ENCODE assay signal across 11 mouse cellular contexts in the genomic region with DNA sequence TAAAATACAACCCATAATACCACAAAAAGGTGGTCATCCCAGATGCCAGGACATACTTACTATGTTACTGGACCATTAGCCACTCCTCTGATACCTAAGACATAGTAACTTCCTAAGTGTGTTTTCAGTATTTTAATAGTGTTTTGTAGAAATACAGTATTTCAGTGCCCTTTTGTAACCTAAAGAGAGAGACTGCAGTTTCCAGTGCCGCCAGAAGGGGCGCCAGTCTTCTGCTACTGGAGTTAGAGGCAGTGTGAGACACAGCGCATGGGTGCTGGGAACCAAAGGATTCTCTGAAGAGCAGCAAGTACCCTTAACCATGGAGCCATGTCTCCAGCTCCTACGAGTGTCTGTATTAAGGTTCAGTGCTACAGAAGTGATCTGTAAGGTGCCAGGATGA. TPM values are rescaled to one million over a fixed set of nuclear protein-coding genes. Genes with fewer than 3 reads are reported as not detected.
DNase-seq lines count a peak whose midpoint lies in the region; ATAC-seq and TF ChIP-seq lines count a peak whose summit lies in the region.
"Had no signal": no experiment of that assay in that cellular context is flagged by ENCODE, and none has a peak within 500 bp of the region (broad histone marks: within the 10 kb centered on the region; RNA-seq: fewer than 3 reads in every experiment).

No protein-coding gene starts in this region.

- H3K4me2 ChIP-seq in lung, embryonic 15.5 days = no peak overlapping the region
- H3K4me2 ChIP-seq: neural tube, embryonic 12.5 days had no signal

- no peaks in the 10 kb centered on the region for H3K27me3 ChIP-seq in lung, embryonic 15.5 days
- H3K27me3 ChIP-seq: neural tube, embryonic 12.5 days had no signal

- no peak overlapping the region for H3K9ac ChIP-seq in lung, embryonic 15.5 days
- H3K9ac ChIP-seq: neural tube, embryonic 12.5 days had no signal

- WGBS in lung, embryonic 15.5 days = 64% methylated on average over 4 of the region's 4 CpGs

- intact Hi-C loops in gastrocnemius, adult 2 months (cut with DNase I) = loop anchor here (5.0 kb wide), 4 partner anchors 112 to 432 kb away; no protein-coding TSS in a partner anchor

- peak; percentile 44 for TF ChIP-seq CTCF in gastrocnemius, adult 2 months (IDR thresholded peaks at IDR 0.05)

- DNase-seq in gastrocnemius, adult 2 months = no peak
- no peak for DNase-seq in gastrocnemius, postnatal 10 days
- DNase-seq in lung, postnatal 14 days = no peak
- DNase-seq in R1 (ENCODE audit: low read depth, low spot score) = peak; percentile 79
- peak; percentile 30 for DNase-seq in naive thymus-derived CD4-positive, alpha-beta T cell, adult 2 months (ENCODE audit: low read depth)
- no peak for DNase-seq in neural tube, embryonic 10.5 days (ENCODE audit: extremely low spot score, low spot score)
- no peak for DNase-seq in heart, adult 18-20 months
- DNase-seq: heart, postnatal 36 days; spleen, adult 18-20 months had no signal

- no peak for ATAC-seq in lung, embryonic 15.5 days (ENCODE audit: borderline replicate concordance, extremely low read depth, low FRiP score, low TSS enrichment)

- no peaks in the 10 kb centered on the region for H3K36me3 ChIP-seq in lung, embryonic 15.5 days
- H3K36me3 ChIP-seq: neural tube, embryonic 12.5 days had no signal

- no peaks in the 10 kb centered on the region for H3K9me3 ChIP-seq in lung, embryonic 15.5 days
- H3K9me3 ChIP-seq: neural tube, embryonic 12.5 days had no signal

- no peak overlapping the region for H3K27ac ChIP-seq in gastrocnemius, adult 2 months
- 0 out of 2 replicates have a peak overlapping the region, but pooled peaks have one; percentile 36 for H3K27ac ChIP-seq in lung, embryonic 15.5 days
- H3K27ac ChIP-seq: neural tube, embryonic 12.5 days had no signal

- no peak overlapping the region for H3K4me3 ChIP-seq in gastrocnemius, adult 2 months
- H3K4me3 ChIP-seq in lung, embryonic 15.5 days = no peak overlapping the region
- H3K4me3 ChIP-seq: neural tube, embryonic 12.5 days had no signal

- peaks cover 43% of the 10 kb centered on the region for H3K4me1 ChIP-seq in lung, embryonic 15.5 days
- H3K4me1 ChIP-seq: neural tube, embryonic 12.5 days had no signal

RNA-seq across cellular contexts. Expression of a gene that starts 48.1 kb away (rescaled TPM):
- 10 to 100 TPM; 25.5 to 42.7 TPM for total RNA-seq in gastrocnemius, adult 2 months (2021)
- 10 to 100 TPM; 40.7 to 41.6 TPM for total RNA-seq in gastrocnemius, postnatal 10 days (2021)
- polyA plus RNA-seq in lung, embryonic 15.5 days (2015; fragmentation: Nextera tagmentation; extraction: Ambion mirVana) = 6.7 and 7.8 TPM in 2 replicates
- total RNA-seq in heart, adult 18-20 months (2021) = 10 to 100 TPM; 48.4 to 55.5 TPM

Comparison
In these comparisons a context has a peak if more than half of its experiments do, and no peak if none do; other contexts are left out.
1. DNase-seq: peak in R1 (single experiment) and naive thymus-derived CD4-positive, alpha-beta T cell, adult 2 months (single experiment); none in gastrocnemius, adult 2 months (single experiment), gastrocnemius, postnatal 10 days (single experiment), lung, postnatal 14 days (single experiment), neural tube, embryonic 10.5 days (single experiment) and heart, adult 18-20 months (0 of 2).